Mouse (Mus musculus): ENCODE measurements around the gene Napsa. TPM values are rescaled to one million over a fixed set of nuclear protein-coding genes. Genes with fewer than 3 reads are reported as not detected.

Gene Napsa
- 1.3 TPM for polyA plus RNA-seq (2017; shearing (Covaris generic))

DNA sequence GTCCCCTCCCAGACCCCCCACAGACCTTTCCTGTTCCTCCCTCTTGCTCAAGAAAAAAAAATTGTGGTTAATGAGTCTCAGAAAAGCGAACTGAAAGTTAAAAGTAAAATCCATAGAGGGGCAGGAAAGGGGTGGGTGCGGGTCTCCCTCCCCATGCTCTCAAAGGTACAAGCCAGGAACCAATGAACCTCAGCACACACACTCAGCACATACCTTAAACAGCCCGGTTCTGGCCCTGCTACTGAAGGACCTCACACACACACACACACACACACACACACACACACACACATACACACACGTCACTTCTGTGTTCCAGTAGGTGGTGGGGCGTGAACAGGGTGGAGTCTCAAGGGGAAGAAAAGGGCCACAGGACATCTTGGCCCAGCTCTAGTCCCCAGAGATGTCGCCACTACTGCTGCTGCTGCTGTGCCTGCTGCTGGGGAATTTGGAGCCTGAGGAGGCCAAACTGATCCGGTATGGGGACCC, at the start of gene Napsa:
Gene Napsa, plus strand, starts transcription at position 168 of the 489 bp plus-strand sequence.

DNA sequence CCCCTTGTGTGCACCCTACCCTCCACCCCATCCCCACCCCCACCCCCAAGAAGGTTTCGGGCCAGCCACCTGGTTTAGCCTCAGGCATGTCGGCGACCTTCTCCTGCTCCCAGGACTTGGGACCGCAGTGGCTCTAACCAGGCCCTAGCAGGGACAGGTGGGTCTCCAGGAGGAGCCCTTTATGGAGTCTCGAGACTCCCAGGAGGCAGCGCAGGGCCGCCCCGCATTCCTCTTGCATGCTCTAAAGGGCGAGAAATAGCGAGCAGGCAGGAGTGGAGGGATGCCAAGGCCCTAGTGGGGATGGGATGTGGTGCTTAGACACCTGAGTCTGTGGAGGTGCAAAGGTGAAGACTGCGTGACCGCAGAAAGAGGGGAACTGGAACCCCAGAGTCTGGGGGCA, 47.7 kb upstream of the Napsa start, which contains the start of gene Mybpc2:
Gene Mybpc2, minus strand, starts transcription at position 155 of the 400 bp plus-strand sequence.

DNA sequence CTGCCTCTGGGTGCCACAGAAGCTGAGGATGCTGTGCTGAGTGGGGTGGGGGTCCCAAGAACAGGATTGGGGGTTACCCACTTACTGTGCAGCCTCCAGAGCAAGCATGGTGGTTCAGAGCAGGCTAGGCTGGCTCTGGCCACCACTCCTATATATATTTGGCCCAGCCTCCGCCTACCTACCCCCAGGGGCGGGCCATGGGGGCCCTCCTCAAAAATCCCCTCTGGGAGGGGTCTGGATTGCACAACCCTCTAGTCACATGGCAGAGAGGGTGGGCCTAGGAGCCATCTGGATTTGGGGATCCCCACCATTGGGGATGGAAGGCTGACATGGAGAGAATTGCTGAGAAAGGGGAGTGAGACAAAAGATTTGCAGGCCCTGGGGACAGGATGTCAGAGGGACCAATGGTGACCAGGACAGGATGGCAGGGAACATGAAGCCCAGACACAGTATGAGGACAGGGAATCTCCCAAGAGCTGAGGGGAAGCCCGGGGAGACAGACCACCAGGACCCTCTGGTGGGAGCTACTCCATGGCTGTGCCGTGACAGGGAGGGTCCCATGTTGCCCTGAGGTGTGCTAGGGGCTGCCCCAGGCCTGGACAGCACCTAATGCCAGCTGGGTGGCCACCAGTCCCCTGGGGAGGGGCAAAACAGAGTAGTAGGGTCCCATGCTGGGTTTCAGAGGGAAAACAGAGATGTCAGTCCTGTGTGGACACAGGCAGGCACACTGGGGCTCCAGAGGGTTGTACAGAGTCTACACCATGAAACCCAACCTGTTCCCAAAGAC, 40.0 kb upstream of the Napsa start, which contains the start of gene Spib:
Gene Spib, minus strand, starts transcription at position 126 of the 787 bp plus-strand sequence.

DNA sequence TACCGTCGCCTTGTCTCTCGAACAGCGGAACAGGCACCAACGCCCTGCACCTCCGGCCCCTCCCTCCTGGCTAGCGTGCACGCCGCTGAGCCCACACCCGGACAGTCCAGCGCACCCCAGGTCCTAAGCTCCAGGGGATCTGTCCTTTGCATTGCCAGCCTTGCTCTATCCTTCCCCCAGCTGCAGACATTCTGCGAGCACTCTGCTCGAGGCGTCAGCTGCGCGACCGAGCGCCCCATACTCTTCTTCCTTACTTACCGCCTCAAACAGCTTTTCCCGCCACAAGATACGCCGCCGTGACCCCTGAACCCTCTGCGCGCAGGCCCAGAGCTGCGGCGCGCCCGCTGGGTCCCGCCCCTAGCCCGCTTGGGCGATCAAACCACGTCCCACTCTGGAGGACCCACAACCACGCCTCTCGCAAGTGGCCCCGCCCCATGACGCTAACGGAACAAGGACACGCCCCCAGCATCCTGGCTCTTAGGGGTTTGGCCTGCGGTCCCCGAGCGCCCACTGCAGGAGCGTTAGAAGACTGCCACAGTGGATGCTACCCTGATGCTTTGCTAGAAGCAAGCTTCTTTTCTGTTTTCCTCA, 23.6 kb upstream of the Napsa start, which contains the start of gene Pold1:
Gene Pold1, minus strand, starts transcription at position 353 of the 591 bp plus-strand sequence.

DNA sequence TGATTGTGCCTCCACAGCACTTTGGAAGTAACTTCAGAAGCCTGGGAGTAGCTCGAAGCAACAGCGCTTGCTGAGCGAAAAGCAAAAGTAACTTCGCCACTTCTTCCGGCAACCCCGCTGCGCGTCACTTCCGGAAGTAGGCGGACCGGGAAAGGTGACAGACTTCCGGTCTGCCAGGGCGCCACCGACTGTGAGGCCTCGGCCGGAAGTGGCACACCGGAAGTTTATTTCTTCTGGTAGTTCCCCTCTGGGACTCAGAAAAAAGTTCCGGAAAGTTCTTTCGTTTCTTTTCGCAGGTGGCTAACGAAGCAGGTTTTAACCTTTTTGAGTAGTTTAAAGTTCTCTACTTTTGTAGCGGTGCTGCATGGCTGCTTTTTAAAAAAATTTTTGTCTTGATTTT, 18.4 kb upstream of the Napsa start, which contains the start of gene Nr1h2:
Gene Nr1h2, minus strand, starts transcription at position 126 of the 400 bp plus-strand sequence.

DNA sequence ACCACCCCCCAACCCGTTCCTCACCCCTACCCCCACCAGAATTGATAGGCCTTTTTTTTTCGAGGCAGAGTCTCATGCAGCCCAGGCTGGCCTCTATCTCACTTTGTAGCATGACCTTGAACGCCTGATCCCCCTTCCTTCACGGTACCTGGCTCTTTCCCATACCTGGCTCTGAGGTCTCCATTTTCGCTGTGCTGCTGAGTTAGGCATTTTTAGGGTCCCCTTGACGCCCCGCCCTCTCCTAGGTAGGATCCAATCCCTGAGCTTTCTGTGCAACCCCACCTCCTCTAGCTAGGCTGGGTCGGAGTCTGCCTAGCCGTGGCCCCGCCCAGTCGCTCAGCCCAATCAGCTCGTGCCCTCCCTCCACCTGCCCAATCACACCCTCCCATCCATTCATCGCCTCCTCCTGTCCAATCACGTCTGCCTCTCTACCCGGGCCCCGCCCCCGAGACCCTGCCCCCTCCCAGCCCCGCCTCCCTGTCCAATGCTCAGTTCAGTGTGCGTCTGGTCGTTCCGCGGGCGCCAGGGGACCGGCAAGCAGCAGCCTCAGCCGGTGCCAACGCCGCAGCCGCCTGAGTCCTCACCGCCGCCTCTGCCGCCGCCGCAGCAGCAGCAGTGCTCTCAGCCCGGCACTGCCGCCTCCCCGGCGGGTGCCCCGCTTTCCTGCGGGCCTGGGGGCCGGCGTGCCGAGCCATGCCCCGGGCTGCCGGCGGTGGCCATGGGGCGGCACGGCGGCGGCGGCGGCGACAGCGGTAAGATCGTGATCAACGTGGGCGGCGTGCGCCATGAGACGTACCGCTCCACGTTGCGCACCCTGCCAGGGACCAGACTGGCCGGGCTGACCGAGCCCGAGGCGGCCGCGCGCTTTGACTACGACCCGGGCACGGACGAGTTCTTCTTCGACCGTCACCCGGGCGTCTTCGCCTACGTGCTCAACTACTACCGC, 18.5 kb downstream of the Napsa start, which contains the start of gene Kcnc3:
Gene Kcnc3, plus strand, starts transcription at position 263 of the 946 bp plus-strand sequence.

Other genes starting within 250 kb of the Napsa start
- 0.28 TPM for gene Syt3, start 188.3 kb upstream of the Napsa start, polyA plus RNA-seq (2017; shearing (Covaris generic))
- 0.71 TPM for gene 1700008O03Rik, start 186.6 kb upstream of the Napsa start, polyA plus RNA-seq (2017; shearing (Covaris generic))
- gene Lrrc4b, start 143.4 kb upstream of the Napsa start, polyA plus RNA-seq (2017; shearing (Covaris generic)) = not detected
- gene Aspdh, start 107.0 kb upstream of the Napsa start, polyA plus RNA-seq (2017; shearing (Covaris generic)) = 0.28 TPM
- gene Josd2, start 104.4 kb upstream of the Napsa start, polyA plus RNA-seq (2017; shearing (Covaris generic)) = 111 TPM
- 188 TPM for gene Emc10, start 75.9 kb upstream of the Napsa start, polyA plus RNA-seq (2017; shearing (Covaris generic))
- gene Fam71e1, start 75.8 kb upstream of the Napsa start, polyA plus RNA-seq (2017; shearing (Covaris generic)) = 3.4 TPM
- gene Mybpc2, start 47.7 kb upstream of the Napsa start, polyA plus RNA-seq (2017; shearing (Covaris generic)) = not detected
- 0.87 TPM for gene Spib, start 40.3 kb upstream of the Napsa start, polyA plus RNA-seq (2017; shearing (Covaris generic))
- 58.9 TPM for gene Pold1, start 23.5 kb upstream of the Napsa start, polyA plus RNA-seq (2017; shearing (Covaris generic))
- gene Nr1h2, start 18.4 kb upstream of the Napsa start, polyA plus RNA-seq (2017; shearing (Covaris generic)) = 143 TPM
- not detected for gene Kcnc3, start 18.3 kb downstream of the Napsa start, polyA plus RNA-seq (2017; shearing (Covaris generic))
- not detected for gene Myh14, start 98.5 kb downstream of the Napsa start, polyA plus RNA-seq (2017; shearing (Covaris generic))
- gene Izumo2, start 136.4 kb downstream of the Napsa start, polyA plus RNA-seq (2017; shearing (Covaris generic)) = not detected
- gene Vrk3, start 176.0 kb downstream of the Napsa start, polyA plus RNA-seq (2017; shearing (Covaris generic)) = 106 TPM
- 0.71 TPM for gene Zfp473, start 178.7 kb downstream of the Napsa start, polyA plus RNA-seq (2017; shearing (Covaris generic))
- 43.8 TPM for gene Nup62, start 243.7 kb downstream of the Napsa start, polyA plus RNA-seq (2017; shearing (Covaris generic))
- gene Il4i1, start 244.0 kb downstream of the Napsa start, polyA plus RNA-seq (2017; shearing (Covaris generic)) = 2.3 TPM
- 0.39 TPM for gene Atf5, start 244.3 kb downstream of the Napsa start, polyA plus RNA-seq (2017; shearing (Covaris generic))